Mouse (Mus musculus): ENCODE results near the gene Gmds.

GRCm38 (mm10) chr13:31853564-31853963, 485.0 kb downstream of the Gmds start:
- TF ChIP-seq CTCF (IDR thresholded peaks at IDR 0.05; ENCODE audit: extremely low read depth, insufficient read length, insufficient replicate concordance, low read depth, low read length), result no peak
- no peak for TF ChIP-seq POLR2A (IDR thresholded peaks at IDR 0.05; ENCODE audit: low read depth, low read length)
